Mouse (Mus musculus) lung, postnatal 25 days (tissue): ENCODE results near the gene Mllt10.

Experiments
- DNase-seq: peaks from one replicate; pipeline ENCODE4 v3.0.0; 2022; ENCODE audit warnings: low spot score

Mllt10 gene

DNA sequence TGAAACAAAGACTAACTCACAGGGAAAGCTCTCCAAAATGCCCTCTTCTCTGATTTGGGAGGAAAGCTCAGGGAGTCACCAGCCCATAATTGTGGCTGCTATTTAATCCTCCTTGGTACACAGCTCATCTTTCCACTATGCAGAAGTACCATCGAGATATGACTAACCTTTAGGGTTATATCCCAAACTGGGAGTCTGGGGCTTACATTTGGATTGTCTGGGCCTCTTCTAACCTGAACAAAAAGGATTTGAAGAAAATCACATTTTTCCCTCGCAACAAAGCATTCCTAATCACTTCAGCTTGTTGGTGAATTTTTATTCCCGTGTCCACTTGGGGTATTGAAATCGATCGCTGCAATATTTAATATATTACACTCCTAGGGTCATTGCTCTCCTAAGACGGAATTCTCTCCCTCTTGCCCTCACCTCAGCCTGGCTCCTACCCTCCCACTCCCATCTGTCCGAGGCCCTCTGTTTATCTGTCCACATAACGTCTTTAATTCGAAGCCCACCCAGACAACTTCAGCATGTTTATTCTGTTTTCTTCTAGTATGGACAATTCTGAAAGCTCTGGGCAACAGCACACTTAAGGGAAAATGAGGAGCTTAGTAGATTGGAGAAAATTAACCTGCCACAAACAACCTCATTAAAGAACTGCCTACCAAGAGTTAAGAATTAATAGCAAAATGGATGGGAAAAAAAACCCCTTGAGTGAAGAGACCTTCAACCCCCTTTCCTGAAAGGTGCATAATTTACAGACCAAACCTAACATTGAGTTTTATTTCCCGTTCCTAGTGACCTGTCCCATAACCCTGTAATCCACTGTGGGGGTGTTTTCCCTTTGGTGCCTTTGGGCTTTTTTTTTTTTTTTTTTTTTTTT, 20.4 kb upstream of the Mllt10 start:
- no peak for DNase-seq

DNA sequence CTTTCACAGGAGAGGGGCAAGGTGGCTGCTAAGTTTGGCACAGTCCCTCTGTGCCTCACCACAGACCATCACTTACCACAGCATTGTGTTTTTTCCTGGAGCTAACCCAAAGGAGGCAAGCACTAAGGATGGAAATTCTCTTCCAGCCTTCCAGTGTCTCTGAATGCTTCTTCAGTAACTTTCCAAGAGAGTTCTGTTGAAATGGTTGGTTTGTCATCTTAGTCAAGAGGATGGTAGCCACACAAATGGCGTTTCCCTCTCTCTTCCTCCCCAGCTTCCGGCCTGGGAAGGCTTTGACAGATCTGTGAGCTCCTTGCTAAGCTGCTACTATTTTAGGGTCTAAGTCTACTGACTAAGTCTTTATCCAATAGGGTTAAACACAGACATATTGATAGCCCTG, 17.5 kb upstream of the Mllt10 start, which contains the start of gene A930004D18Rik:
Gene A930004D18Rik (minus strand): TSS at position 247 of the 400 bp plus-strand sequence.
- DNase-seq = no peak

DNA sequence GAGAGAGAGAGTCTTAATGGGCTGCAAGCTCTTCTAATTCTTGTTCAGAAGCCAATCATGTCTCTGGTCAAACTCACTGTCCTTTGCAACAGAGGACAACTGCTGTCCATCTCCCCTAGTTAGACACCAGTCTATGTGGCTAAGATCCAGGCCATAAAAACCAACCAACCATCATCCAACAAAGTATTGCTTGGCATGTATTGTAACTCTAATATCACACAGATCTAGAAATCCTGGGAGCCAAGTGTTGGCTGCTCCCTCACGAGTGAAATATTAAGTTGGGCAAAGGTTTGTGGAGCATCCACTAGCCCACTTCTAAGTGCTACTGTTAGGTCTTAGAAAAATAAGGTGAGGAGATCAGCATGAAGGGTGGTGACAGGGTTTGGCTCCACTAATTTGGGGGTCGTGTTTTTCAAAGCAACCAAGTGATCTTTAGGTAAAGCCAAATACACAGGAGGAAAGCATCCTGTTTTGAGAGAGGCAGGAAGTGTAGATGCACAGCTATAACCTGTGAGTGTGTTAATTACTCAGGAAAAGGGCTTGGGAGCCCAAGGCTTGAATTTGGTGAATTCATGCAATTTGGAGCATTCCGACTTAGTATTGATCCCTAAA, 16.8 kb upstream of the Mllt10 start:
- DNase-seq = no peak

DNA sequence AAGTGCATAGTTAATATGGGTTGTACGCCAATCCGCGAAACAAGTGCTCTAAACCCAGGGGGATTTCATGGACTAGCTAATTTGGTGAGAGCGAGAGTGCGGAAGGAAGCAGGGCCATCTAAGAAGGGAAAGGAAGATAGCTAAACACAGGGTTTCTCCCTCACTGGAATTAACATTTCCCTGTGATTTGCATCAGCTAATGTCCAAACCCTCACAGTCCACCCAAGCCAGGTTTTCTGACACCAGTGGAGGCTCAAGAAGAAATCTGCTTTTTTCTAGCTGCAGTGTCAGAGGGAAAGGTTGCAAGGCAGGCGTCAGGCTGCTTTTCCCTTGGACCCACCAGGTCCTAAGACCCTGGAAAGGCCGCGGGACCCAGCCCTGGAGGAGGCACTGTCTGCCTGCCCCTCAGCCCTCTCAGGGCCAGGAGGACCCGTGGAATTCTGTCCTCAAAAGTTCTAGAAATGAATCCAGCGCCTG, 16.1 kb upstream of the Mllt10 start:
- no peak for DNase-seq

DNA sequence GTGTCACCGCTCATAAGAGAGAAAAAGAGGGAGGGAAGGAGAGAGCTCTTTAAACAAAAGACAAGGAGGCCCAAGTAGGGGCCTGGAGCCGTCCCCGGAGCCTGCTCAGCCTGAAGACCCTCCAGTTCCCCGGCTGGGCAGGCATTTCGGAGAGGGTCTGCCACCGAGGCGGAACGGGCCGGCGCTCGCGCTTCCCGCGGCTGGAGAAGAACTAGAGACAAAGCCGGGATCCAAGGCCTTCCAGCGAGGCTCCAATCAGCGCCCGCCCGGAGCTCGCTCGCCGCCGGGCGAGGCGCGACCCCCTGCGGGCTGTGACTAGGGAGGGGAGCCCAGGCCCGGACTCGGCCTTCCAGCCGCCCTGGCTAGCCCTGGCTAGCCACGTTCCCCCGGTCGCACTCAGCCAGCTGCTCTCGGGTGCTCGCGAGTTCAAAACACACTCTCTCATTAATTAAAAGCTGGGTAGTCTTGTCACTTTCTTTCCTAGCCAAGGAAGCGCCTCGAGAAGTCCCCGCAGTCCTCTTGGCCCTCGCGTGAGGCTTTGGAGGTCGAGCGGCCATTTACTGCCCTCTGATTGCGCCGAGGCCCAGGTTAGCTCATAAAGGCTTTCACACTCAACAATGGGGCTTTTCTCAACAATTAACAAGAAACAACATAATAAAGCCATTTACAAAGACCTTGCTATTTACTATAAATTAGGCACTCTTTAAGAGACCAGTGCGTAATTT, 15.3 kb upstream of the Mllt10 start:
- DNase-seq = no peak

DNA sequence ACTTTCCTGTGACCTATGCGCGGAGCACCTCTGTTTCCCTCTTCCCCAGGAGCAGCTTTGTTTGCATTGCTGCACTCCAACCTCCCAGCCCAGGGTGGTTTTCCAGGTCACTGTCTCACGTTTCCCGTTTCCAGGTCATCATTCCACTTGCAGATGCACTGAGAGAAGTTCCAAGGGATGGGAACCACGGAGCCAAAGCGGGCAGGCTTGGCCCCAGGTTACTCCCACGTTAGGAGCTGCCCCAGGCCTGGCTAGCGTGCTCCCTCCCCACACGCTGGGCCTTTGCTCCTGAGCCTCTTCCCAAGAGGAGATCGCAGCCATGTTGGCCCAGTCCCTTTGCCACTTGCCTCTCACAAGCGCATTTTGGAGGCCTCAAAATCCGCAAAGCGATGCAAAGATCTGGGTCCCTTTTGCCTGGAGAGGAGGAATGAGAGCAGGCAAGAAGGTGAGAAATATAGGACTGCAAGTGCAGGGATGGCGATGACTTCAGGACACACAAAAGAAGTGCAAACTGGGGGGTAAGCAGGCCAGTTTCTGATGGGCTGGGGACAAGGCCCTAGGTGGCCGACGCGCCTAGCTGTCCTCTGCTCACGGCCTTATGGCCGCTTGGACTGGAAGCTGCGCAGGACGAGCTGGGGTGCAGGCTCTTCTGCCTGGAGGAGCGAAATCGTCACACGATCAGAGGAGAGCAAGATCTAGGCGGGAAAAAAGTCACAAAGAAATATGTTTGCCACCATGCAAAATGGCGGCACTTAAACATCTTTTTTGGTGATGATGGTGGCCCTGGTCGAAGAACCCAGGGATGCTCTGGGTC, 14.5 kb upstream of the Mllt10 start:
- DNase-seq = no peak

DNA sequence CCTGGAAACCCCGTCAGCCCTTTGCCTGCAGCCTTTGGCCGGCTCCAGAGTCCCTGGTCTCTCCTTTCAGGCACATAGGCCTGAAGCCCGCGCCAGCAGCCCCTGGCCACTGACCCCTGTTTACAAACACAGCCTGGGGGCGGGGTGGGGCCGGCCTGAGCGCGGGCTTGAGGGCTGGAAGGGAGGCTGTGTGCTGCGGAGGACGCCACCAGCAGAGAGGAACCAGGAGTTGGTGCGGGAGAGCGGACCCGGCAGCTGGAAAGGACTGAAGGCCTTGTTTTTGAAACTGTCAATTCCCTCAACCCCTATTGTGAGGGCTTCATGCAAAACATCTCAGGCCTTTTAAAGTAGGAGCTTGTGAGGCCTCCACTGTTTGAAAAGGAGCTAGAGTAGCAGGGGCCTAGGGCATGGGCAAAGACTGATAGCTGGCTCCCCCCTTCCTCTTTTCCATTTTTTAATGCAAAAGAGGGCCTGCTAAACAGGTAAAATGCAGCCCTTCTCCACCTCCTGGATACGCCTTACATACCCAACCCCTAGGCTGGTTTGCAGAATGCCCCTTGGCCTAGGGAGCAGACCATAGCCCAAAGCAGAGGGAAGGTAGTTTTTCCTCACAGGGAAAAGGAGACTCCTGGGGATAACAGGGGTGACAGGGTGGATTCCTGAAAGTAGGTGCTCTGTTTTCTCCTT, 13.7 kb upstream of the Mllt10 start:
- no peak for DNase-seq

DNA sequence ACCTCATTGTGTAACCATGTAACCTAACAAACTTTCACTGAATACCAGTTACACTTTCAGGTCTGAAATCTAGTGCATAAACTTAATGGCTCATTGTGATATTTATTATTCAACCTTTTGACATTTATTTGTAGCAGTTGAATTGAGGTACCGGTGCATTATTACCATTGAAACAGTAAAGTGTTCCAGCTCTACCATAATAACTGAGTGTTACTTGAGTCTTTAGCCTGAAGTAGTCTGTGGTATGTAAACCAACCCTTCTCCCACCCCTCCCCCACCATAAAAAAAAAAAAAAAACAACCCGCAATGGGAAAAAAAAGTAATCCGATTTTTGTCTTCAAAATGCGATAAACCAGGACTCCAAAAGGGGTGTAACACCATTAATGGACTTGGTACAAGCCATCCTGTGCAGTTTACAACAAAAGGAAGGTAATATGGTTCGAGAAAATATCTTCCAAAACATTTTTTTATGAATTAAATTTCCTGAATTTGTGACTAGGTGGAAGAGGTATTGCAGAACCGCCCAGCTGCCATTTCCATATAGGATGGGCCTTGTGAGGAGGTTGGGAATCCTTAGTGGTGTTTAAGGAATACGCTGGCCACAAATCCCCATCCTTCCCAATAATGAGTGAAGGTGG, 9.8 kb upstream of the Mllt10 start:
- no peak for DNase-seq

DNA sequence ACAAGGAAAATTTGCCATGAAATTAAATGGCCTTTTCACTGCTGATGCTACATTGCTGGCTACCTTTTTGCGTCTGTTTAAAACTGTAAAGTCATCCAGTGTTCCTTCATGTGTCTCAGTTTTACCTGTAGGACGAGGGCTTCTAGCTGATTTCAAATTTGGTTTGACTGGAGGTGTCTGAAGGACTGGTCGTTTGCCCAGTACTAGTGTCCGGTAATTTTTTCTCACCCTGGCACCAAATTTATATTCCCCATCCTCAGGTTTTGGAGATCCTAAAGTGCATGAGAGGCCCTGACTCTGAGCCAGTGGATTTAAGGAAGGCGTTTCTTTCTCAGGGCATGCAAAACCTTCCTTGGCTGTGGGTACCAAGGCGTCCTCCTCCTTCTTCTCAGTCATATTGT, 9.3 kb upstream of the Mllt10 start:
- no peak for DNase-seq

DNA sequence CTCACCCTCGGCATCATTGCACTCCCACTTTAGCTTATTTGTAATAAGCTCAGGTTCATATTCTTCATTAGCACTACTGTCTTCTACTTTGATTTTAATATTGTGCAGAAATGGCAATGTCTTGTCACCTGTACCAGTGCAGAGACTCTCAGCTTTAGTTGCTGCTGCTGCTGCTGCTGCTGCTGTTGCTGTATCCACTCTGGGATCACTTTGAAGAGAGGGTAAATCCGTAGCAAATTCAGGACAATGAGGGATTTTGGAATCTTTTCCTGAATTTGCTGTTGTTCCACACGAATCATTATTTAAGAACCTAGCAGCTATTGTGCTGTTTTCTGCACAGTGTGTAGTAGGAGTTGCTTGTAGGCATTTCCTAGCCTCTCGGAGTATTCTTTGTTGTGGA, 8.9 kb upstream of the Mllt10 start:
- no peak for DNase-seq

DNA sequence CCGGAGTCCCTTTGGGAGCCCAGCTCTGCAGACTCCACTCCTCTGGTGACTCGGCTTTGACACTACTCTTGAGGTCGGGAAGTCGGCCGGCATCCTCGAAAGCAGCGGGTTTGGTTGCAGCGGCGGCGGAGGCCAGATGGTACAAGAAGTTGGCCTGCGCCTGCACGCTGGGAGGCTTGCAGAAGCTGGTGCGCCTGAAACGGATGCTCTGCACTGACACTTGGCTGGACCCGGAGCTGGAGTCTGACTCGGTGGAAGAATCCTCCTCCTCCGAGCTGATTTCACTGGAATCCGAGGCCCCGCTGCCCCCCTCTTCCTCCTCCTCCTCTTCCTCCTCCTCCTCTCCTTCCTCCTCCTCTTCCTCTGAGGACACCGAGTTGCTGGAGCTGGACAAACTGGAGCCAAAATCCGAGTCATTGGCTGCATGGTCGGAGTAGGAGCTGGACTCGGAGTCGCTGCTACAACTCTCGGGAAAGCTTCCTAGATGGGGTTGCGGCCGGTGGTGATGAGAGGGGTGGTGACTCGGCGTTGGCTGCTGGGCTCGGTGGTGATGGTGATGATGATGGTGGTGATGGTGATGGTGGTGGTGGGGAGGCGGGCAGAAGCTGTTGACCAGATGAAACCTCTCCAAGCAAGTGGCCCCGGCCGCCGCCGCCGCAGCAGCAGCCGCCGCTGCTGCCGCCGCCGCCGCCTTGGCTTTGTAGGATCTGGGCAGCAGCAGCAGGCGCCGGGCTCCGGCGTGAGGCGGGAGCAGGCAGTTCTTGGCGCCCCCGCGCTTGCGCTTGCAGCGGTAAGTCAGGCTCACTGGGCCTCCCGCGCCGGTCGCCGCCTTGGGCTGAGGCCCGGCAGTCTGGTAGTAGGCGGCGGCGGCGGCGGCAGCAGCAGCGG, 8.0 kb upstream of the Mllt10 start:
- peak; percentile 46 for DNase-seq

DNA sequence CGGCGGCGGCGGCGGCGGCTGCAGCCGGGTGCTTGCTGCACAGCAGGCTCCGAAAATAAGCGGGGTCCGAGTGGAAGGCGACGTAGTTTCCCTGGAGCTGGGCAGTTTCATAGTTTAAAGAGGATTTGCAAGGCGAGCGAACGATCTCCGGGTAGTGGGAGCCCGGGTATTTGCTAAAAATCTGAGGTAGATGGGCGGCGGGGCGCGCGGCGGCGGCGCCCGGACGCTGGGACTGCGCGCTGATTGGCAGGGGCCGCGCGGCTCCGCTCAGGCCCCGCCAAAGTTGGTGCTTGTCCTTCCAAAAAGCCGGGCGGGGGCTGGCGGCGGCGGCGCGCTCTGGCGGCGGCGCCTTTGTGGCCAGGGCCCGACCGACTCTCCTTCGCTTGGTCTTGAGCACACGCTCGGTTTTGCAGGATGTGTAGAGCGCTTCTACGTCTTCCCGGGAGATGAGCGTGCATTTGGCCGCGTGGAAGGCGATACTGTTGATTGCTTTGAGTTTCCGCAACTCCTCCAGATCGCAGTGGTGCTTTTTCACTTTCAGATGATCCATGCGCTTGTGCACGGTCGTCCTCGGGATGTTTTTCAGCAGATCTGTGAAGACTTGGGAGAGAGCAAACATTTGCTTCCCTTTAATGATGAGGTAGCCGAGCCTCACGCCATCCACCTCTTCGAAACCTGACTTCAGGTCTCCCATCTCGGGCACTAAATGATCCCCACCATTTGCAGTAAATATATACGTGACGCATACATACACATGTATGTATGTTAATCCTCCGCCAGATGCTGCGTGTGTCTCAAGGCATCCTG, 7.2 kb upstream of the Mllt10 start:
- DNase-seq = peak; percentile 70

DNA sequence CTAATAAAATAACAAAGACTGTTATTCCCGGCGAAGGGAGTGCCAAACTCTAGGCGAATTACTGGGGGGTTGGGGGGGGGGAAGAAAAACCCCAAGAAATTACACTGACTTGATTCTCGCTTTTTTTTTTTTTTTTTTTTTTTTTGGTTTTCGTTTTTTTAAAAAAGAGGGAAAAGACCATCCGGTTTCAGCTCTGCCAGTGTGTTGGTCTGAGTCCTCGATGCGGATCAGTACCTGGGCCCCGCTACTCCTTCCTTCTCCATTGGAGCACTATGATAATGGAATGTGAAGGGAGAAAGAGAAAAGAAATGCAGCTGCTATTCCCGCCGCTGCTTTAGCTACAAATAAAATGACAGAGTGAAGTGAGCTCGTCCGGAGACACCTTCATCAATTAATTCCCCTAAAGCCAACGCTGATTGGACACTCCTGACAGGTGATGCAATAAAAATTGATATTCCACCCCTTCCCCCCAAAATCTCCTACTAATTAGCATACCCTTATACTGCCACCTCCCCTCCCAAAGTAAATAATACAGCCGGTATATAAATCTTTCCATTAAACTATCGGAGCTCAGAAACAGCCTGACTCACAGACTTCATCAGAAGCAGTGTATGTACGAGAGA, 6.5 kb upstream of the Mllt10 start, which contains the start of gene Skida1:
Gene Skida1 (minus strand): TSS at position 599 of the 623 bp plus-strand sequence.
- DNase-seq = no peak

DNA sequence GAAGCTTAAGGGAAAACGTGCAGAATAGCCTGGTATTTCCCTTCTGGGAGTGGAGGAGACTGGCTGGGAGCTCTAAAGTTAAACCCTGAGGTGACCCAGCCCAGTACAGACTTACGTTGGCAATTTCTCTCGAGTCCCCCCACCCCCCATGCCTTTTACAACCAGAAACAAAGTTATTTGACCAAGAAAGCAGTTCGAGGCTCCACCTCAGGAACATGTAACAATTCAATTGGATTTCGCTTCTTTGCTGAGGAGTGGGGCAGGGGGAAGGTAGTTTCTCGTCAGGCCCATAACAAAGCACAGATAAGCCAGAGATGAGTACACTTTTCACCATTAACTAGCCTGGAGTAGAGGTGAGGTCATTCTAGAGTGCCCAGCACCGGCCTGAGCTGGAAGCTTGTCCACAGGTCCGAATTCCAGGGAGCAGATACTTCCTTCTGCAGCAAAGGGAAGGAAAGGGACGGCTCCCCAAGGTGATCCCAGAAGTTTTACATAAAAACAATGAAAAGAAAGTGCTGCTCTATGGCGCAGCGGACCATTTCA, 5.7 kb upstream of the Mllt10 start:
- DNase-seq = no peak

DNA sequence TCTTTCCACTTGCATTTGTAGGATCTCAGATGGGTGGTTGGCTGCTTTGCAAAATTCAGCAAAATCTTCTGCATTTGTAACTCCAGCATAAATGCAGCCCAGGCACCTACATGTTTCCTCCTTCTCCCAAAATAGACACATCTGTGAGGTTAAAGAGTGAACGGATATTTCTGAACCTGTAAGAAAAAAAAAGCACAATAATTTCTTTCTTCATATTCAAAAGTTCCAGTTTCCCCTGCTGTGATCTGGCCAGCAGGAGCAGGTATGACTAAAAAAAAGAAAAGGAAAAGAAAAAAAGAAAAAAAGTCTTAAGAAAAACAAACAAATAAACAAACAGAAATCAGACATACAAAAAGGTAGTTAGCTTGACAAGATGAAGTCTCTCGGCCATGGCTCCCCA, 5.0 kb upstream of the Mllt10 start:
- DNase-seq = no peak

DNA sequence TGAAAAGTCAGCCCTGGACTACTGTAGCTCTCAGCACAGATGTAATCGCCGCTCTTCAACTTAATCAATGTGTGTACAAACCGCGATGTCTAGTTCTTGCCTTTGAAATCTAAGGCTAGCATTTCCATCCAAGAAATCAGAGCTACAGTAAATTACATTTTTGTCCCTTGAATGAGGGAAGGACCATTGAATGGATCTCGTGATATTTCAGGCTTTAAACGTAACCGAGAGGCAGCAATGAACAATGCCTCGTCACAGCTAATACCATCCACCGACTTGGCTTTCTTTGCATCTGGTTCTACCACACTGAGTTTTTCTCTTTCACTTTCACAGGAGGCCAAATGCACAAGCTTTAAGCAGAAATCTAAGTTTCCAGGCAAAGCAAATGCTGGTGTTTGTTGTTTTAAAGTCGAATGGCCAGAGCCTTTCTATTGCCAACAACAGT, 4.5 kb upstream of the Mllt10 start:
- no peak for DNase-seq

DNA sequence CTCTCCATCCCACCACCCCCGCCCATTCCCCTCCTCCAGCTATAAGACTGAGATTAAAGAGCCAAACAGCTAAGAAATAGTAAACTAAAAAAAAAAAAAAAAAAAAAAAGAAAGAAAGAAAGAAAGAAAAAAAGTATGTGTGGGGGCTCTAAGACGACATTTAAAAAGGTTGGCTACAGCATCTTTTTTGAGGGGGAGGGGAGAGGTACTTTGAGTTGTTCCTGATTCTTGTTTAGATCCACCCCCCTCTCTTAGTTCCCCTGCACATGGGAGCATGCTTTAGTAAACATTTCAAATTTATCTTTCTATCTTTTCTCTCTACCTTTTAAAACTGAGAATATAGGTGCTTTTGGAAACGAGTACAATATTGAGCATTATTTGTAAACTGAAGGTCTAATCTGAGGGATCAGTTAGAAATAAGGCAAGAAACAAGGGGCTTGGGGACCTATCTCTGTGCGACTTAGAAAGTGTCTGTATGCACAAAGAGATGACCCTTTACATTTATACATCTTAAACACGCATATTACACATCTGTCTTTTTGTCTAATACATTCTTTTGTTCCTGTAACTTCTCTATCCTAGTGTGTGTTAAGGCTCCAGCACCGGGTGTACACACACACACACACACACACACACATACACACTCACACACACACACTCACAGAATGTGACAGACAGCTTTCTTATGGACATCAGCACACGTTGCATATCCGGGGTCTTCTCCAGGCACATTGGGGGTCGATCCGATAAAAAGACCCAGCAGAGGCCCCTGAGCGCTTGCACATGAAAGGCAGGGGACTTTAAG, 3.8 kb upstream of the Mllt10 start:
- DNase-seq = no peak
